Mouse (Mus musculus) retina, embryonic 14.5 days (tissue): ENCODE measurements around the gene Ccdc154.
"Not testable (repeated sequence)": the region's sequence is repeated elsewhere in the genome, so short reads cannot be mapped to it uniquely, and the experiment has no call there.

Experiments used
- DNase-seq: peaks from one replicate; pipeline ENCODE4 v3.0.0-alpha.2; 2015; ENCODE audit warnings: low spot score

Gene Ccdc154

GRCm38 (mm10) chr17:25162161-25162560, at the start of gene Ccdc154:
Gene Ccdc154, plus strand, starts transcription at chr17:25162461.
- DNase-seq = no peak

GRCm38 (mm10) chr17:25114908-25115645, 47.2 kb upstream of the Ccdc154 start:
- DNase-seq = peak; percentile 5

GRCm38 (mm10) chr17:25115664-25116432, 46.4 kb upstream of the Ccdc154 start, which contains the start of gene Telo2:
Gene Telo2, minus strand, starts transcription at chr17:25115967.
- DNase-seq = peak; percentile 96

GRCm38 (mm10) chr17:25117263-25117662, 45.0 kb upstream of the Ccdc154 start:
- DNase-seq = peak; percentile 55

GRCm38 (mm10) chr17:25120406-25120805, 41.9 kb upstream of the Ccdc154 start, which contains the start of gene Ptx4:
Gene Ptx4, plus strand, starts transcription at chr17:25120760.
- DNase-seq = no peak

- peak; percentile 34 for DNase-seq
Observed at GRCm38 (mm10) chr17:25123979-25124378, 38.3 kb upstream of the Ccdc154 start.

- DNase-seq = not testable (repeated sequence)
Observed at GRCm38 (mm10) chr17:25125442-25126060, 36.7 kb upstream of the Ccdc154 start.

- peak; percentile 16 for DNase-seq
Observed at GRCm38 (mm10) chr17:25127079-25127478, 35.2 kb upstream of the Ccdc154 start.

- DNase-seq = no peak
Observed at GRCm38 (mm10) chr17:25127681-25128080, 34.6 kb upstream of the Ccdc154 start.

GRCm38 (mm10) chr17:25130060-25130459, 32.2 kb upstream of the Ccdc154 start:
- no peak for DNase-seq

GRCm38 (mm10) chr17:25133275-25133698, 29.0 kb upstream of the Ccdc154 start, which contains the start of gene Clcn7:
Gene Clcn7, plus strand, starts transcription at chr17:25133391.
- DNase-seq = peak; percentile 95

GRCm38 (mm10) chr17:25135622-25136021, 26.6 kb upstream of the Ccdc154 start:
- no peak for DNase-seq

GRCm38 (mm10) chr17:25138803-25139202, 23.5 kb upstream of the Ccdc154 start:
- DNase-seq = no peak

GRCm38 (mm10) chr17:25139960-25140359, 22.3 kb upstream of the Ccdc154 start:
- peak; percentile 27 for DNase-seq

GRCm38 (mm10) chr17:25163387-25163786, 1.1 kb downstream of the Ccdc154 start:
- no peak for DNase-seq

- DNase-seq = no peak
Observed at GRCm38 (mm10) chr17:25164770-25165169, 2.5 kb downstream of the Ccdc154 start.

- DNase-seq = no peak
Observed at GRCm38 (mm10) chr17:25165970-25166671, 3.9 kb downstream of the Ccdc154 start.

- no peak for DNase-seq
Observed at GRCm38 (mm10) chr17:25169706-25170105, 7.4 kb downstream of the Ccdc154 start.

GRCm38 (mm10) chr17:25172558-25172957, 10.3 kb downstream of the Ccdc154 start:
- no peak for DNase-seq

- DNase-seq = no peak
Observed at GRCm38 (mm10) chr17:25175411-25175810, 13.2 kb downstream of the Ccdc154 start, which contains the start of gene Gm38655. Gene Gm38655, minus strand, starts transcription at chr17:25175471.

GRCm38 (mm10) chr17:25183232-25183631, 21.0 kb downstream of the Ccdc154 start:
- DNase-seq = no peak
